Mouse (Mus musculus) induced T-regulatory cell, adult 2 months (primary cell): ENCODE measurements around the gene Vcl.

Source experiments
- DNase-seq: peaks from one replicate; pipeline ENCODE4 v3.0.0-alpha.2; 2012; ENCODE audit warnings: low read depth

Gene Vcl

GRCm38 (mm10) chr14:21013800-21014334 is 84.7 kb downstream of the Vcl start:
- DNase-seq, result no peak

- DNase-seq, result no peak
Observed at GRCm38 (mm10) chr14:21017871-21018270, 88.7 kb downstream of the Vcl start.

DNA sequence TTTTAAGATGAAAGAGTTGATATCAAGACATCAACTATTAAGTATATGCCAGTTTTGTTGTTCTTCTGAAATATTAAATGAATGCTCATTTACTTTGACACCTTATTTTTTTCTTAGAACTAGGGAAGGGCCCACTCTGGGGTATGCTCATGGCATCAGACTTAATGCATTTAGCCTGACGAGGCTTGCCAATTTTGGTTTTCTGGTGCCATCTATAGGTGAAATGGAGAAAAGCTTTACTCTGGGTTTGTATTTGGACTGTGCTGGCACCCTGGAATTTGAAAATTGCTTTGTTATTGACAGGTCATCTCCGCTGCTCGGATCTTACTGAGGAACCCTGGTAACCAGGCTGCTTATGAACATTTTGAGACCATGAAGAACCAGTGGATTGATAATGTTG is 89.8 kb downstream of the Vcl start:
- DNase-seq, result peak; percentile 73

GRCm38 (mm10) chr14:21020435-21020834 is 91.2 kb downstream of the Vcl start:
- no peak for DNase-seq

DNA sequence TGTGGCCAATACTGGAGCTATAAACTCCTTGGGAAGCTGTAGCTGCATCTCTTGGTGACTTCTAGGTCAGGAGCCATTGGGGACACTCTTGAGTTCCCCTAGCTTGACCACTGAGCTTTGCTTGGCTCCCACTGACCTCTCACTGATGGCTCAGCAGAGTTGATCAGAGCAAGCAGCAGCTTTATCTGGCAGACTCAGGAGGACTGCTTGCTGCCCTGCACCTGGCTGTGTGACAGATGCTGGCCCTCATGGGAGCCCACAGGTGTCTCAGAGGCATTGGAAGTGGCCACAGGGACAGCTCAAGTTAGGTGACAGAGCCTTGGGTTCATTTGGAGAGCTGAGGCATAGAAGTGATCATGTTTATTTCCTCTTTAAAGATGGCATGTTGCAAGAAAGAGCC is 98.3 kb downstream of the Vcl start:
- DNase-seq, result no peak

GRCm38 (mm10) chr14:21029025-21029659 is 99.9 kb downstream of the Vcl start:
- DNase-seq, result no peak

GRCm38 (mm10) chr14:21031783-21032511 is 102.7 kb downstream of the Vcl start:
- peak; percentile 90 for DNase-seq

DNA sequence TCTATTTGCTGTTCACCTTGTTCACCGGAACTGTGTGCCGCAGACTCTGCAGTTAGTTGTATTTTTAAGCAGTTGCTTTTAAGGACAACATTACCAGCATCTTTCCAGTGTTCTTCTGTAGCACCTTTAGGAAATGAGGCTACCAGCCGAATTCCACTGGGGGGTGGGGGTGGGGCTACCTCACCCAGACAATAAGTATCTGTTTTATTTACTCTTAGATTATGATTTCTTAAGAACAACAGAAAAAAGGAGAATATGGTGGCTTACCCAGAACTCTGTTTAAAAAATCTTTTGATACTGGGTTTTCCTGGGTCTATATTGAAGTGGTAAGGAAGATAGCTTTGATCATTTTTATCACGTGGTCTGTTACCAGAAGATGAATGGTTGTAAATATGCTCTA is 105.1 kb downstream of the Vcl start:
- DNase-seq, result peak; percentile 42

GRCm38 (mm10) chr14:21034791-21035190 is 105.6 kb downstream of the Vcl start:
- DNase-seq, result peak; percentile 22

DNA sequence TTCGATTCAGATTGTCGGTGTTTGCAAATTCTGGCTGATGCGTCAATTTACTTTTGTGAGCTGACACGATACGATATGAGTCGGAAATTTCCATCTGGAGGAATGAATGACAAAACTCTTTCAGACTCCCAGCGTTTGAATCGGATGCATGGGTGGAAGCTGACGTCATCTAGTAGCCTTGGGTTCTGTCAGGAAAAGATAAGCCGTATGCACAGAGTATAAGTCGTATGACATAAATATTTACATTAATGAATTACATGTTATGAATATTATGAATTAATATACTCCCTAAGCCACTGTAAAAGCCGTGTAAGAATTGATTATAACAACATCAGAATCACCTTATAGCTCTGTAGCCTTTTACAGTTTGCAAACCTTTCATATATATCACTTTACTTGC is 109.9 kb downstream of the Vcl start:
- DNase-seq, result no peak

GRCm38 (mm10) chr14:21039623-21040022 is 110.4 kb downstream of the Vcl start:
- DNase-seq, result no peak

DNA sequence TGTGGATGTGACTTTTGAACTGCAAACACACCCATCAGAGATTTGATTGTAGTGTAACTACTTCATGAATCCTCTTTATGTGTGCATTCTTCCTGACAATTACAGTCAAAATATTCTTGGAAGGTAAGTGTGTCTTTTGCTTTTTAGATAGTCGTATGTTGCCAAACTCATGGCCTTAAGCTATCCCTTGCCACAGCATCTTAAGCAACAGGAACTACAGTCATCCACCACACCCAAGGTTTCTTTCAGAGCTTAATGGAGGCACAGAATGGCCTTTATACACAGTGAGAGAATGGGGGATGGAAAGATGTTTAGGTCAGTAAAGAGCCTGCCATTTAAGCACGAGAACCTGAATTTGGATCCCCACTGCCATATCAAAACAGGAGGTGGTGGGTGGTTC is 118.6 kb downstream of the Vcl start:
- DNase-seq, result no peak

- peak; percentile 72 for DNase-seq
Observed at GRCm38 (mm10) chr14:21048879-21049278, 119.7 kb downstream of the Vcl start.

- DNase-seq, result peak; percentile 87
Observed at GRCm38 (mm10) chr14:21050734-21051133, 121.5 kb downstream of the Vcl start.

GRCm38 (mm10) chr14:21051380-21052111 is 122.3 kb downstream of the Vcl start:
- DNase-seq, result no peak

DNA sequence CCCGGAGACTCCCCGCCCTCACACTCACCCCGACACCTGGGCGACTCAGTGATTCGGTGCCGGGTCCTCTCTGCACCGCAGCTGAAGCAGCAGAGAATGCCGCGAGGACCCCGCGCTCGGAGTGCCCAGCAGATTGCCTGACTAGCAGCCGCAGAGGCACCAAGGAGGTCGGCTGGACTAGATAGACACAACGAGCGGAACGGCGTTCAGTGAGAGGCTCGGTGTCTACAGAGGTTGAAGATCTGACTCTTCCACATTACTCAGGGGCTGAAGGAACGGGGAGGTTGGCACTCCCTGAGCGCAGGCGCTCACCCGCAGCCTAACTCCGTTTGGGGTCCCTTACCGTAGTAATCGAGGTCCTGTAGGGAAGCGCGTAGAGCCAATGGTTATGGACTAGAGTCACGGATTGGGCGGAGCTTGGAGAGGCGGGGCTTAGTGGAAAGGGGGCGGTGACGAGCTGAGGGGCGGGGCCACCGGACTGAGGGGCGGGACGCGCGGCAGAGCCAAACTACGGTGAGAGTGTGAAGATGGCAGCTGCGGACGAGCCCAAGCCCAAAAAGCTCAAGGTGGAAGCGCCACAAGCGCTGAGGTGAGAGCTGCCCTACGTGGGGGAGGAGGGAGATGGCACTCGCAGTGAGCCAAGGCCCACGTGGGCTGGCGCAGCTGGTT is 123.0 kb downstream of the Vcl start, which contains the start of the genes Ap3m1 and Adk:
Ap3m1 (minus strand) TSS at position 397 of the 669 bp plus-strand sequence.
Adk (plus strand) TSS at position 463 of the 669 bp plus-strand sequence.
- peak; percentile 98 for DNase-seq

GRCm38 (mm10) chr14:21052781-21053130 is 123.6 kb downstream of the Vcl start:
- DNase-seq, result no peak

GRCm38 (mm10) chr14:21053151-21053550 is 124.0 kb downstream of the Vcl start:
- DNase-seq, result no peak

DNA sequence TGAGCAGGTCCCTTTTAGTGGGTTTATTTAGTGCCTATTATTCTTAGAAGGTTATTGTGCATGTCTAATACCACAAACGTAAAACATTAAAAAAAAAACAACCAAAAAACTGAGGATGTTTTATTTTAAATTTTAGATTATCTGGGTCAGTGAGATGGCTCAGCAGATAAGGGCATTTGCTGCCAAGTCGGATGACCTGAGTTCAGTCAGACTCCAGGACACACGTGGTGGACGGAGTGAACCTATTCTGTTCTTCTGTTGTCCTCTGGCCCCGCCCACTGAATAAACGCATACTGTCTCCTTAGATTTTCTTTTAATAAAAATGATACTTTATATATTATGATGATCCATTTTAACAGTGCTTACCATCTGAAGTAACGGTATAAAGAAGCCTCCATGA is 124.4 kb downstream of the Vcl start:
- DNase-seq, result no peak

- DNase-seq, result no peak
Observed at GRCm38 (mm10) chr14:21058972-21059371, 129.8 kb downstream of the Vcl start.

- DNase-seq, result no peak
Observed at GRCm38 (mm10) chr14:21062766-21063513, 133.7 kb downstream of the Vcl start.
